Mouse (Mus musculus) liver, postnatal 0 days (tissue): ENCODE results near the gene Foxo6.

ENCODE experiments used
- CTCF ChIP-seq: sonication (generic); IDR thresholded peaks from 2 replicates; pipeline ENCODE4 v1.5.1; 2016; ENCODE audit warnings: antibody characterized with exemption, low read depth
- EP300 ChIP-seq: IDR thresholded peaks from 2 replicates; pipeline ENCODE4 v1.6.1; 2016; ENCODE audit warnings: antibody characterized with exemption, low read depth, mild to moderate bottlenecking

DNA sequence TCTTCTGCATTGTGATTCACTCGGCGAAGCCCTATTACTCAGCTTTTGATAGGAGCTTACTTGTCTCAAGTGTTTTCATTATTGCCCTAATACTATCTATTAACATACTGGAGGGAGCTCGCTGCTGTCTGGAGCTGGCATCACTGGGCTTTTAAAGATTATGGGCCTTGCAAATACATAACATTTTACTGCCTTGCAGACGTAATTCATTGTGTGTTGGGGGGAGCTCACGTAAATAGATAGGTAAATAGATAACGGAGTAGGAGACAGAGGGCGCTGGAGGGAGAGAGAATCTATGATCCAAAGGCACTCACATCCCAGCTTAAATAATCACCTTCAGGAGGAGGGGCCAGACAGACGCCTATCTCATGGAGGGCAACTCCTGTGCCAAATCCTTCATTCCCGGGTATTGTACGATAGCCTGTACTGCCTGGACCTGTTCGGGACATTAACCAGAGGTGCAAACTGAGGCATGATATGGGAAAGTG, 45.8 kb upstream of the Foxo6 start:
- TF ChIP-seq CTCF: no peak
- no peak for TF ChIP-seq EP300
